Mouse (Mus musculus) forebrain, embryonic 12.5 days (tissue): ENCODE data around the gene Pdzd2. TPM values are rescaled to one million over a fixed set of nuclear protein-coding genes. Genes with fewer than 3 reads are reported as not detected.

Experiments used
- ATAC-seq: fragments of 200-750 bp; cut with Nextera tagmentation; 2 replicates; pipeline ENCODE4 v1.8.0; 2017; ENCODE audit warnings: moderate TSS enrichment; ENCODE audit not compliant: low FRiP score
- H3K27ac ChIP-seq: fragments of 300-500 bp; sonication (generic); 2 replicates; pipeline ENCODE4 v1.5.1; 2016; ENCODE audit warnings: mild to moderate bottlenecking
- H3K27me3 ChIP-seq: fragments of 300-500 bp; sonication (generic); 2 replicates; pipeline ENCODE4 v1.6.1; 2016; ENCODE audit warnings: mild to moderate bottlenecking
- H3K36me3 ChIP-seq: fragments of 300-500 bp; sonication (generic); replicated peaks from 2 replicates; pipeline ENCODE4 v1.6.1; 2016; ENCODE audit warnings: mild to moderate bottlenecking
- H3K4me1 ChIP-seq: fragments of 300-500 bp; sonication (generic); 2 replicates; pipeline ENCODE4 v1.6.1; 2016
- H3K4me2 ChIP-seq: fragments of 300-500 bp; sonication (generic); 2 replicates; pipeline ENCODE4 v1.6.1; 2016; ENCODE audit warnings: mild to moderate bottlenecking, moderate library complexity
- H3K4me3 ChIP-seq: fragments of 300-500 bp; sonication (generic); replicated peaks from 2 replicates; pipeline ENCODE4 v1.5.1; 2016; ENCODE audit warnings: mild to moderate bottlenecking
- H3K9ac ChIP-seq: fragments of 300-500 bp; sonication (generic); 2 replicates; pipeline ENCODE4 v1.6.1; 2016; ENCODE audit warnings: mild to moderate bottlenecking
- H3K9me3 ChIP-seq: fragments of 300-500 bp; sonication (generic); 2 replicates; pipeline ENCODE4 v1.6.1; 2016
- WGBS: fragments of 180-500 bp; shearing (Covaris S2); methylation state at CpG from one replicate; pipeline ENCODE4 v1.1.7; 2016; 5-methylcytosine and 5-hydroxymethylcytosine counted together
- polyA plus RNA-seq: library from polyadenylated mRNA; unstranded; fragments of >200 nt; fragmentation: Nextera tagmentation; extraction: Ambion mirVana; gene quantifications from 2 replicates; pipeline ENCODE4 v1.2.1, GENCODE M21; 2016

Pdzd2 gene
- polyA plus RNA-seq, 1 experiment from 2014 or later = 7.3 TPM

DNA sequence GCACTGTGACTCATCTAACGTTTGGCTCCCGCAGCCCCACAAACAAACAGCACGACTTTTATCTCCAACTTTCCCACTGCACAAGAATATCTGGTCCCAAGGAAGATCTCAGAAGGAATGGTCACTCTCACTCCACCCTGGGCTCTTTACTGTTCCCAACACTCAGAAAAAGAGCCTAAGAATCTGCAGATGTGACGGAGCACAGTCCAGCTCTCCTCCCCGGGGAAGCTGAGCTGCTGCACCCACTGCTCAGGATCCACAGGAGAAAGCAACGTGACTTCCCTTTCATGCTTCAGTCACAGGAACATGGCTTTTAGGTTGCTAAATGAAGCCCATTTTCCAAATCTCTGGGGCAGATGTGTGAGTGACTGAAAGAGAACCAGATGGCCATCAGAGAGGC, 311.9 kb downstream of the Pdzd2 start:
- no peaks in the 10 kb centered on the region for H3K9me3 ChIP-seq
- H3K4me1 ChIP-seq = peaks cover 5% of the 10 kb centered on the region; the same call in 1 of the 2 replicates
- no peak overlapping the region for H3K9ac ChIP-seq
- no peak overlapping the region for H3K27ac ChIP-seq
- ATAC-seq = no peak
- H3K4me3 ChIP-seq = no peak overlapping the region
- H3K4me2 ChIP-seq = no peak overlapping the region
- no peaks in the 10 kb centered on the region for H3K36me3 ChIP-seq
- WGBS = 88% methylated on average over 6 of the region's 6 CpGs
- H3K27me3 ChIP-seq = no peaks in the 10 kb centered on the region

DNA sequence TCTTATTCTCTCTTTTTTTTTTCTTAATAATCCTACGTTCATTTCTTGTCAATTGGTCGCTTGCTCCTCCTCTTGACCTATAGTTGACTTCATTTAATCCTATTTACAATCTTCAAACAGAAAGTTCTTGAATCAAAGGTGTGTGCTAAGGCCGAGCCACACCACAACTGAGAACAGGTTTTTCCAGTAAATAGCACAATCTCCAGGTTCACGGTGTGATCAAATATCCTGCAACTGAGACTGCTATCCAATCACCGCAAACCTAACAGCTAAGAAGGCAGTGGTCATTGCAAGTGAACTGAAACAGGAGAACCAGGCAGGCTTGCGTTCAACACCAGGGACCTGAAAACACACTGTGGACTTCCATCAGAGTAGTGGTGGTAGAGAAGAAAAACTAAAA, 313.4 kb downstream of the Pdzd2 start:
- Histone ChIP-seq H3K4me3 (no peak overlapping the region), H3K27ac (no peak overlapping the region), H3K9me3 (no peaks in the 10 kb centered on the region), H3K9ac (no peak overlapping the region), H3K36me3 (no peaks in the 10 kb centered on the region), H3K27me3 (no peaks in the 10 kb centered on the region), H3K4me2 (no peak overlapping the region), H3K4me1 (peaks cover 5% of the 10 kb centered on the region; the same call in 1 of the 2 replicates)
- ATAC-seq = no peak
- WGBS = 88% methylated on average over 6 of the region's 6 CpGs

DNA sequence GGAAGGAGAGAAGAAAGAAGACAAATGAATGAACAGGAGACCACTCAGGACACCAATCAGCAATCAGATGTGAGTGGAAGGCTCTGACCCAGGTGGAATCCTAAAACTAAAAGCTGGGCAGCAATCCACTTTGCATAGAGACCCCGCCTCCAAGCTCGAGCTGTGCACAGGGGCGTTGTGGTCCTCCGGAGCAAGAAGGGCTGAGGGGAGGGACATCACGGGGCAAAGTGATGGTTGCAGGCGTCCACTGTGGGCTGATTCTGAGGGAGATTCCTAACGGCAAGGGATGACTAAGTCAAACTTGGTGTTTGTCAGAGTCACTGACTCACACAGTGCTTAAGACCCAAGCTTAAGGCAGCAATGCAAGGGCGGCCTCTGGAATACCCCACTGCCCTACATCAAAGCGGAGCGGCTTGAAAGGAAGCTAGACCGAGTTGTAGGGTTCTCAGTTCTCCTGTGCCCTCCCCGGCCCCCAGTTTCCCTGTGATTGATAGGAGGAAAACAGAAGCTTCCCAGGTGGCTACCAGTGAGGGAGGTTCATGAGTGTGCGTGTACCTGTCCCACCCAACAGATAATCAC, 314.6 kb downstream of the Pdzd2 start:
- Histone ChIP-seq H3K4me3 (no peak overlapping the region), H3K9ac (no peak overlapping the region), H3K27me3 (no peaks in the 10 kb centered on the region), H3K4me1 (peaks cover 5% of the 10 kb centered on the region; the same call in 1 of the 2 replicates), H3K36me3 (no peaks in the 10 kb centered on the region), H3K4me2 (no peak overlapping the region), H3K9me3 (no peaks in the 10 kb centered on the region), H3K27ac (no peak overlapping the region)
- WGBS = 49% methylated on average over 13 of the region's 13 CpGs
- ATAC-seq = no peak

DNA sequence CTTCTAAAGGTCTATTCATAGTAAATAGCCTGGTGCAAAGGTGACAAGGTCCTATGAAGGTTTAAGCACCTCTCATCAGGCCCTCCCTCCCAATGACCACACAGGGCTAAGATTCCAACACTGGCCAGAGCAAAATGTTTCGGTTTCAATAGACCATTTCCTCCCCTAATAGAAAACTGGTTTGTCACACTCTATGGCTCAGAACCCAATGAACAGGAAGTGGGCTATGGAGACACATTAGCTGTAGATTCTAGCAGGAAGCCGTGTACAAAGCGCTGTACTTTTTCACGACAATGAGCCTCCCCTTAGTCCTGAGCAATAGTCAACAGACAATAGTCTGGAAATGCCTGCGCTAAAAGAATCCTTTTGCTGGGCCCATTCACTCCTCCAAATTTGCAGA, 315.5 kb downstream of the Pdzd2 start:
- no peak for ATAC-seq
- Histone ChIP-seq H3K27me3 (no peaks in the 10 kb centered on the region), H3K4me1 (peaks cover 5% of the 10 kb centered on the region; the same call in 1 of the 2 replicates), H3K9me3 (no peaks in the 10 kb centered on the region), H3K4me2 (no peak overlapping the region), H3K27ac (no peak overlapping the region), H3K9ac (no peak overlapping the region), H3K4me3 (no peak overlapping the region), H3K36me3 (no peaks in the 10 kb centered on the region)
- WGBS = 51% methylated on average over 5 of the region's 5 CpGs

DNA sequence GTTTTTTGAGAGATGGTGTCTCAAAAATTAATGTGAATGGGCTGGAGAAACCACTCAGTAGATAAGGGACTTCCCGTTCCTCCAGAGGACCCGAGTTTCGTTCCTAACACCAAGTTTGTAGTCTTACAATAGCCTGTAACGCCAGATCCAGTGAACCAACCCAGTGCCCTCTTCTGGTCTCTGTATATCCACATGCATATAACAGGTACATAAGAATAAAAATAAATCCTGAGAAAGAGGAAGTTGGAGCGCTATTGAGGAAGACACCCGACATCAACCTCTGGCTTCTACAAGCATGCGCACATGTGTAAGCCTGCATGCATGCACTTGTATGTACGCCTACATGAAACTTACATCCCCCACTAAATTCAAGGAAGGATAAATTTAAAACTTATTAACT, 318.8 kb downstream of the Pdzd2 start:
- no peak overlapping the region for H3K4me3 ChIP-seq
- no peak overlapping the region for H3K27ac ChIP-seq
- peaks cover 5% of the 10 kb centered on the region; the same call in 1 of the 2 replicates for H3K4me1 ChIP-seq
- no peaks in the 10 kb centered on the region for H3K36me3 ChIP-seq
- H3K4me2 ChIP-seq = no peak overlapping the region
- no peaks in the 10 kb centered on the region for H3K9me3 ChIP-seq
- 94% methylated on average over 8 of the region's 8 CpGs for WGBS
- no peaks in the 10 kb centered on the region for H3K27me3 ChIP-seq
- no peak overlapping the region for H3K9ac ChIP-seq
- ATAC-seq = no peak

DNA sequence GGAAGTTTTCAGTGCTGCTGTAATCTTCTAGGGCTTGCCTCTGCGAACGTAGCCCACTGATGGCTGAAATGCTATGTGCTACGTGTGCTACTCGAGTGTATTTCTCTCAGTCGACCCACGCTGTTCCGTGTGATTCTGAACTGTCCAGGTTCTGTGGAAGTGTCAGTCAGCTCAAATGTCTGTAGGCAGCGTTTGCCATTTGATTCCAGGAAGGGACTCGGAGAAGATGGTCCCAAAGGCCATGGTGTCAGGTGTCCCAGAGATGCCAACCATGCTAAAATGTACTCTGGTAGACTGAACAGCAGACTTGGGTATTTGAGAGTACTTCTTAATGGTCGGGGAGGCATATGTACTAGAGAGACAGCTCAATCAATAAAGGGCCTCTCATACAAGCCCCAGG, 319.3 kb downstream of the Pdzd2 start:
- 92% methylated on average over 10 of the region's 10 CpGs for WGBS
- Histone ChIP-seq H3K36me3 (no peaks in the 10 kb centered on the region), H3K4me3 (no peak overlapping the region)

DNA sequence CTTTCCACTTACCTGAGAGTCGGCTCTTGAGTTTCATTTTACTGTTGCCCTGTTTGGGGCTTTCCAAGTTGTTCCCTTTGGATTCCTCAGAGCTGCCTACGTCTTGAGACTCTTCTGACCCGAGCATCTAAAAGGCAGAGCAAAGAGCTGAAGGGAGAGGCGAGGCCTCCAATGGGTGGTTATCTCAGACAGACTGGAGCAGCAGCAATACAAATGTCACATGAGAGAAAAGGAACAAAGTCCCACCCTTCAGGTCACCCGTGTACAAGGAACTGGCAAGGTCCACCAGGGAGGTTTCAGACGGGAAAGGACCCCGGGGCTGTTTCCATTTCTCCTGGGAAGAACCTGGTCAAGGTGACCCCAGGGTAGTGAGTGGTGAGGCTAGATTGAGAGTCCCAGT, 320.3 kb downstream of the Pdzd2 start:
- no peaks in the 10 kb centered on the region for H3K4me1 ChIP-seq
- WGBS = 80% methylated on average over 7 of the region's 7 CpGs
- no peak overlapping the region for H3K4me2 ChIP-seq
- no peak overlapping the region for H3K4me3 ChIP-seq
- H3K27ac ChIP-seq = no peak overlapping the region
- H3K27me3 ChIP-seq = no peaks in the 10 kb centered on the region
- no peaks in the 10 kb centered on the region for H3K36me3 ChIP-seq
- no peak for ATAC-seq
- no peaks in the 10 kb centered on the region for H3K9me3 ChIP-seq
- no peak overlapping the region for H3K9ac ChIP-seq

More for the DNA sequence above, 319.3 kb downstream of the Pdzd2 start:
- peaks cover 5% of the 10 kb centered on the region; the same call in 1 of the 2 replicates for H3K4me1 ChIP-seq
- no peak overlapping the region for H3K27ac ChIP-seq
- H3K4me2 ChIP-seq = no peak overlapping the region
- no peak overlapping the region for H3K9ac ChIP-seq
- no peaks in the 10 kb centered on the region for H3K27me3 ChIP-seq
- ATAC-seq = no peak
- no peaks in the 10 kb centered on the region for H3K9me3 ChIP-seq

DNA sequence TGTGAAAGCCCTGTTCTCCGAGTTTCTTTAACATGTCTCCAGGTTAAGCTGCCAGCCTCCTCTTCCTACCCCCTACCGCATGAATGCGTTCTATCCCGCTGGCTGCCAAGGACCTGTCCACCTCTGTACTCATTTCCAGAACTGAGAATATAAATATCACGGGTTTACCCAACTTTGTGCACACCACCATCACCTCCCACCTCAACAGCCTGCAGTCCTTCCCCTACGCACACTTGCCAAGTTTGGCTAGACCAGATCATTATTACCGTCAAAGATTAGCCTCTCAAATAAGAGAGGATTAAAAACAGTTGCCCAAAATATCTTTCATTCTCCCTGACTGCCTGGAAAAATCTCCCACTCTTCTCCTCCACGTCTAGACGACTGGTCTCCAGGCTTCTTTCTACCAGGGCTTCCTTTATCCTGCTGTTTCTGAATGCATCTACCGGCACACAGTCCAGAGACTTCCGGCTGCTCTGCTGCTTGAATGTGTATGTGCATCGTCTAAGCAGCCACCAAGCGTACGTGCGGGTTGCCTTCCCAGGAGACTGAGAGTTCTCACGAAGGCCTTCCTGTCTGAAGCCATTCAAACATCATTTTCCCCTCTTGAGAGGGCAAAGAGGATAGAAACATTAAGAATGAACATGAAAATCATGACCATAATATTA, 324.1 kb downstream of the Pdzd2 start:
- no peaks in the 10 kb centered on the region for H3K4me1 ChIP-seq
- 87% methylated on average over 16 of the region's 16 CpGs for WGBS
- no peak for ATAC-seq

DNA sequence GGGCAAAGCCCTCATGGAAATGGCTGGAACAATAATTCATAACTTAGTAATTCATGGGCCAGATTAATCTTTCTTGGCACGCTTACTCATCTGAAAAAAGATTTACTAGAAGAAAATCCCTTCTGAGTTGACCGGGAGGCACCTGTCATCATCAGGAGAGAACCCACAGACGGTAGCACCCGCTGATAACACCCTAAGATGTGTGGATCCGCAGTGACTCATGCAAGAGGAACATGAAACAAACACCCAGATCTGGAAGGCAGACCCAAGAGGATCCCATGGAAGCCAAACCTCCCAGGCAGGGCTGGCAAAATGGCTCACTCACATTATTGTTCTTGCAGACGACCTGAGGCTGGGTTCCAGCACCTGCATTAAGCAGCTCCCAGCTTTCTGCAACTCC, 325.0 kb downstream of the Pdzd2 start:
- Histone ChIP-seq H3K4me1 (no peaks in the 10 kb centered on the region), H3K27ac (no peak overlapping the region), H3K9me3 (no peaks in the 10 kb centered on the region), H3K4me2 (no peak overlapping the region), H3K4me3 (no peak overlapping the region), H3K27me3 (no peaks in the 10 kb centered on the region), H3K36me3 (no peaks in the 10 kb centered on the region), H3K9ac (no peak overlapping the region)
- ATAC-seq = no peak
- 90% methylated on average over 6 of the region's 6 CpGs for WGBS

More for the DNA sequence above, 324.1 kb downstream of the Pdzd2 start:
- Histone ChIP-seq H3K4me3 (no peak overlapping the region), H3K27ac (no peak overlapping the region), H3K4me2 (no peak overlapping the region), H3K9ac (no peak overlapping the region), H3K9me3 (no peaks in the 10 kb centered on the region), H3K27me3 (no peaks in the 10 kb centered on the region), H3K36me3 (no peaks in the 10 kb centered on the region)

DNA sequence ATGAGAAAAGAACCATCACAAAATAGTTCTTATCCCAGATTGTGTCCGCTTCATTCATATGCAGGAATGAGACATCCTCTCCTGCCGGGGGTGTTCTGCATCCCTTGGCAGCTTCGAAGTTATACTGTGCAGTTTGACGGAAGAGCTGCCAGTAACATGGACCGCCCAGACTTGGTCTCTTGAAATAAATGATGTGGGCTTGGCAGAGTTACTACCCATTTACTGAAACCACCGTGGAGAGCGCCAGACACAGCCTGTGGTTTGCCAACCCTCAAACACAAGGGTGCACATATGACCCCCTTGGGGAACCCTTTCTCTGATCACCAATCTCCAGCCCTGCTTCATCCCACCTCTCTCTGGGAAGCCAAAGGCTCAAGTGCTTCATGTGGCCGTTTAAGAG, 331.5 kb downstream of the Pdzd2 start:
- Histone ChIP-seq H3K9ac (no peak overlapping the region), H3K36me3 (no peaks in the 10 kb centered on the region), H3K27ac (no peak overlapping the region), H3K27me3 (no peaks in the 10 kb centered on the region), H3K9me3 (no peaks in the 10 kb centered on the region), H3K4me3 (no peak overlapping the region), H3K4me1 (no peaks in the 10 kb centered on the region), H3K4me2 (no peak overlapping the region)
- 90% methylated on average over 8 of the region's 8 CpGs for WGBS
- no peak for ATAC-seq

DNA sequence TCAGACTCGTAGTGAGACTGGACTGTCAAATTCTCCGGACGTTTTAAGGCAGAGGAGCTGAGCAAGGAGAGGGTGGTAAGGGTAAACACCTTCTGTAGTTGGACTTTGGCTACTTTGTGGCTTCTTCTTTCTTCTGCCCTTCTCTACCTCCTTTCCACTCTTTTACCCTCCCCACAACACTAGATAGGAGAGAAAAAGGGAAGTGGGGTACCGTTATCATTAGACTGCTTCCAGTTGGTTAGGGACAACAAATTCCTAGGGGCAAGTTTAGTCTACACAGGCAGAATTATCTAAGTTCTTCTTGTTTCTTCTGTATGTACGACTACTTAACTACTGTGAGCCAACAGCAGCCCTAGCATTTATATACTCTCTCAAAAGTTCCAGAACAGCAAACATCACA, 334.1 kb downstream of the Pdzd2 start:
- Histone ChIP-seq H3K36me3 (no peaks in the 10 kb centered on the region), H3K4me3 (no peak overlapping the region), H3K9me3 (no peaks in the 10 kb centered on the region), H3K27me3 (no peaks in the 10 kb centered on the region), H3K4me2 (no peak overlapping the region), H3K9ac (no peak overlapping the region), H3K27ac (no peak overlapping the region), H3K4me1 (no peaks in the 10 kb centered on the region)
- WGBS = 84% methylated on average over 5 of the region's 5 CpGs
- no peak for ATAC-seq

DNA sequence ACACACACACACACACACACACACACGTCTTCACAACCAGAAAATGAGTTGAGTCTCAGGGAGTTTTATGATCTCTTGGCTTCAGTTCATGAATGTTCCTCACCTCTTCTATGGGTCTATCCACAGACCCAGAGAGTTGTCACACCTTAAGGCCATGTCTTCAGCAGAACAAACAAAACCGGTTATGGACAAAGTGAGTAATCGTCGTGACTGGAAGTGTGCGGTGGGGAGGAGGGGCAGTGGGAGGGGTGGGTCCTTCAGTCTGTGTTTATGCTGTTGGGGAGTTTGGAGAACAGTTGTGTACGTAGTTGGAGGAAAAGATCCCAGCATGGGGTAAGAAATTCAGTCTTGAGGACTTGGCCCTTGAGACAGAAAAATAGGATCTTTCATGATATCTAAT, 342.7 kb downstream of the Pdzd2 start:
- H3K4me3 ChIP-seq = no peak overlapping the region
- 85% methylated on average over 6 of the region's 6 CpGs for WGBS
- no peaks in the 10 kb centered on the region for H3K9me3 ChIP-seq
- H3K27ac ChIP-seq = no peak overlapping the region
- H3K4me2 ChIP-seq = no peak overlapping the region
- H3K36me3 ChIP-seq = no peaks in the 10 kb centered on the region
- H3K27me3 ChIP-seq = no peaks in the 10 kb centered on the region
- H3K4me1 ChIP-seq = no peaks in the 10 kb centered on the region
- no peak for ATAC-seq
- H3K9ac ChIP-seq = no peak overlapping the region

DNA sequence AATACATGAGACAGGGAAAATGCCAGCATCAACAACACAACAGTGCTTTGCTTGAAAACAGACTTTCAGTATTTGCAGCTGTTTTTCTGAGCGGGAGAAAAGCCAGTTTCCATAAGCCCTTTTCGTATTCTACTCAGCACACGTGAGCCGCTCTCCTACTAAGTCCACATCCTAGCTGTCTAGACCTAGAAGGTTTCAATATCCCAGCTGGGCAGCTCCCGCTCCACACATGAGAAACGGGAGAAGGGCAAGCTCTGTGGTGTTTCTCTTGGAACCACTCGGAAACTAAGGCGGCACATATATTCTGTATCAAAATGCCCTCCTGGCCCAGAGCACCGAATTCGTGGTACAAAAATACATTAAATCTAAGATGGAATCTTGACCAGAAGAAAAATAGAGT, 345.0 kb downstream of the Pdzd2 start:
- no peak overlapping the region for H3K9ac ChIP-seq
- H3K4me3 ChIP-seq = no peak overlapping the region
- ATAC-seq = no peak
- H3K27me3 ChIP-seq = no peaks in the 10 kb centered on the region
- H3K27ac ChIP-seq = no peak overlapping the region
- H3K36me3 ChIP-seq = no peaks in the 10 kb centered on the region
- no peak overlapping the region for H3K4me2 ChIP-seq
- peaks cover 3% of the 10 kb centered on the region; the same call in 1 of the 2 replicates for H3K4me1 ChIP-seq
- 93% methylated on average over 10 of the region's 10 CpGs for WGBS
- H3K9me3 ChIP-seq = no peaks in the 10 kb centered on the region
